Mouse (Mus musculus) kidney, postnatal 0 days (tissue): ENCODE measurements around the gene Guca1b. TPM values are rescaled to one million over a fixed set of nuclear protein-coding genes. Genes with fewer than 3 reads are reported as not detected.

ENCODE experiments used
- ATAC-seq: fragments of 200-750 bp; cut with Nextera tagmentation; replicated peaks from 2 replicates; pipeline ENCODE4 v1.8.0; 2017; ENCODE audit warnings: low read depth, moderate number of reproducible peaks, moderate TSS enrichment, moderate library complexity; ENCODE audit not compliant: low FRiP score
- DNase-seq: peaks from one replicate; pipeline ENCODE4 v3.0.0-alpha.2; 2016; ENCODE audit warnings: low spot score
- H3K27ac ChIP-seq: fragments of 300-500 bp; sonication (generic); 2 replicates; pipeline ENCODE4 v1.5.1; 2014; ENCODE audit warnings: mild to moderate bottlenecking
- H3K27me3 ChIP-seq: fragments of 300-500 bp; sonication (generic); 2 replicates; pipeline ENCODE4 v1.6.1; 2014; ENCODE audit warnings: low read length, mixed read lengths; ENCODE audit not compliant: insufficient read depth
- H3K36me3 ChIP-seq: fragments of 300-500 bp; sonication (generic); 2 replicates; pipeline ENCODE4 v1.6.1; 2014; ENCODE audit warnings: low read length, mixed read lengths; ENCODE audit not compliant: insufficient read depth
- H3K4me1 ChIP-seq: fragments of 300-500 bp; sonication (generic); replicated peaks from 2 replicates; pipeline ENCODE4 v1.6.1; 2014; ENCODE audit warnings: antibody characterized with exemption, low read length, mixed read lengths; ENCODE audit not compliant: insufficient read depth
- H3K4me2 ChIP-seq: fragments of 300-500 bp; sonication (generic); 2 replicates; pipeline ENCODE4 v1.6.1; 2014; ENCODE audit warnings: mild to moderate bottlenecking, low read length, moderate library complexity, mixed read lengths
- H3K4me3 ChIP-seq: fragments of 300-500 bp; sonication (generic); replicated peaks from 2 replicates; pipeline ENCODE4 v1.5.1; 2014; ENCODE audit warnings: low read depth, low read length
- H3K9ac ChIP-seq: fragments of 300-500 bp; sonication (generic); 2 replicates; pipeline ENCODE4 v1.6.1; 2014; ENCODE audit warnings: low read depth, low read length
- H3K9me3 ChIP-seq: fragments of 300-500 bp; sonication (generic); replicated peaks from 2 replicates; pipeline ENCODE4 v1.6.1; 2016; ENCODE audit warnings: low read length, inconsistent platforms, mixed read lengths
- CTCF ChIP-seq: IDR thresholded peaks from 2 replicates; pipeline ENCODE4 v1.5.1; 2016; ENCODE audit warnings: antibody characterized with exemption, low read depth, mild to moderate bottlenecking, moderate library complexity
- WGBS: fragments of 180-500 bp; shearing (Covaris S2); extraction: QIAGEN DNeasy Blood & Tissue Kit; methylation state at CpG from one replicate; pipeline ENCODE4 v1.1.7; 2014; 5-methylcytosine and 5-hydroxymethylcytosine counted together
- polyA plus RNA-seq: library from polyadenylated mRNA; unstranded; fragments of >200 nt; fragmentation: Nextera tagmentation; extraction: Ambion mirVana; gene quantifications from 2 replicates; pipeline ENCODE4 v1.2.1, GENCODE M21; 2015

The Guca1b gene
- polyA plus RNA-seq, 1 experiment from 2014 or later: 6.3 TPM

- TF ChIP-seq CTCF: peak; percentile 35
- DNase-seq: no peak
- ATAC-seq: no peak
- no peak overlapping the region for H3K4me2 ChIP-seq
- no peaks in the 10 kb centered on the region for H3K4me1 ChIP-seq
- no peak overlapping the region for H3K4me3 ChIP-seq
- no peak overlapping the region for H3K9ac ChIP-seq
- H3K27ac ChIP-seq: no peak overlapping the region
- 0 out of 2 replicates have a peak, but pooled peaks cover 11% of the 10 kb centered on the region for H3K36me3 ChIP-seq
- WGBS: 90% methylated on average over 3 of the region's 3 CpGs
- H3K27me3 ChIP-seq: no peaks in the 10 kb centered on the region
- no peaks in the 10 kb centered on the region for H3K9me3 ChIP-seq
Observed at GRCm38 (mm10) chr17:47384064-47384463, 1.1 kb upstream of the Guca1b start.

DNA sequence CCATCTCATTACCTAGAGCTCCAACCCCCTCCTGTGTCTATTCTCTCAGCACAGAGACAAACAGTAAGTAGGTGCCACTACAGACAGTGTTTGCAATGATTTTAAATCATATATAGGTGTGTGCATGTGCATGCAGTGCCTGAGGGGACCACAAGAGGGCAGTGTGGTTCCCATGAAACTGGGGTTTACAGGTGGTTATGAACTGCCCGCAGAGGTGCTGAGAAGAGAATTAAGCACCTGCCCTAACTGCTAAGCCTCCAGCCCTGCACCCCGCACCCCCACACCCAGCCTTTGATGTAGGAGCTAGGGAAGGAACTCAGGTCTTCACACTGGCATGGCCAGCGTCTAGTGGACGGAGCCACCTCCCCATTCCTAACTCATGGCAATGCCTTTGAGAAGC is 1.5 kb downstream of the Guca1b start:
- DNase-seq (peak; percentile 40), ATAC-seq (no peak)
- Histone ChIP-seq H3K4me1 (no peaks in the 10 kb centered on the region), H3K4me3 (no peak overlapping the region), H3K27ac (no peak overlapping the region), H3K9ac (no peak overlapping the region), H3K36me3 (no peaks in the 10 kb centered on the region), H3K27me3 (no peaks in the 10 kb centered on the region), H3K9me3 (no peaks in the 10 kb centered on the region), H3K4me2 (no peak overlapping the region)
- peak; percentile 83 for TF ChIP-seq CTCF
- WGBS: 74% methylated on average over 4 of the region's 4 CpGs

DNA sequence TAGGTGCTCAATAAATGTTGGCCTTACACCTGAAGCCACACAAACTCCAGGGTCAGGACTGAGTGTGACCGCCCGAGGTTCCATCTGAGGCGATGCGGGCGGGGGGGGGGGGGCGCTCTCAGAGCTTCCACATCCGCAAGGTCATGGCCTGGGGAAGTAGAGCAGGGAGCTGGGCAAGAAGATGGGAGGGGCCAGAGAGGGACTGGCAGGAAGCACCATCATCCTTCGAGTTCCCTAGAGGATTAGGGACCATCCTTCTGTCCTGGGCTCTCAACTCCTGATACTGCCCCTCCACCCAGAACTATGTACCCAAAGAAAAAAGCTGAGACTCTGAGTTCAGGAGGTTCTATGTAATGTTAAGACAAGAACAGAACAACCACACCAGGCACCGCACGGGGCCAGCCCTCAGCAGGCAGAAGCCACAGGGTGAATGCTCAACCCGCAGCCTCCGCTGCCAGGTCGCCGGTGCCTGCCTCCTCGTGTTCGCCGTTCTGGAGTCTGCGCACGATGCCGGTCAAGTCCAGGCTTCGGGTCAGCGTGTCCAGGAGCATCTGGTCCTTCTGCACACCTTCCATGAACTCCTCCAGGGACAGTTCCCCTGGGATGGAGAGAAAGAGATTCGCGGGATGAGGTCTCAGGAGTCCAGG is 9.2 kb downstream of the Guca1b start:
- 14% methylated on average over 23 of the region's 24 CpGs for WGBS

DNA sequence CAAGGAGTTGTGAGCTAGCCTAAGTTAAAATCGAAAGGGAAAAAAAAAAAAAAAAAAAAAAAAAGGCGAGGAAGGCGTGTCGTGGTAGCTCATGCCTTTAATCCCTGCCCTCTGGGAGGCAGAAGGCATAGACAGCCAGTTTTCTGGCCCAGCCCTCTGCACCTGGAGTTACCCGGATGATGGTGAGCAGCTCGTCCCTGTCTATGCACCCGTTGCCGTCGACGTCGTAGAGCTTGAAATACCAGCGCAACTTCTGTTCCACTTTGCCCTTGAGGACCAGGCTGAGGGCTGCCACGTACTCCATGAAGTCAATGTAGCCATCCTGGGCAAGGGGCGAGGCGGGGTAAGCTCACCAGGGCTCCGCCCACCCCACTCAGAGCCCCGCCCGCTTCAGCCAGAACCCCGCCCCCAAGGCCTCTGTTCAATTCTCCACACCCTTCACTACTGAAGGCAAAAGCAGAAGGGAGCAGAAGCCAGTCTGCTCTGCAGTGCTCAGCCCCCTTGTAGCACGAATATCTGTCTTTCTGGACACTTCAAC is 10.3 kb downstream of the Guca1b start:
- Histone ChIP-seq H3K4me1 (0 out of 2 replicates have a peak, but pooled peaks cover 9% of the 10 kb centered on the region), H3K27ac (no peak overlapping the region), H3K9me3 (no peaks in the 10 kb centered on the region), H3K4me2 (peak overlapping the region; percentile 62), H3K9ac (0 out of 2 replicates have a peak overlapping the region, but pooled peaks have one; percentile 42), H3K4me3 (peak overlapping the region; percentile 31), H3K36me3 (no peaks in the 10 kb centered on the region), H3K27me3 (no peaks in the 10 kb centered on the region)
- TF ChIP-seq CTCF: no peak
- WGBS: 3% methylated on average over 17 of the region's 20 CpGs
- DNase-seq: peak; percentile 74
- peak; percentile 85 for ATAC-seq

More for the DNA sequence above, 9.2 kb downstream of the Guca1b start:
- ATAC-seq (0 out of 2 replicates have a peak, but pooled peaks have one; percentile 16), DNase-seq (peak; percentile 22)
- 0 out of 2 replicates have a peak, but pooled peaks cover 9% of the 10 kb centered on the region for H3K4me1 ChIP-seq
- no peaks in the 10 kb centered on the region for H3K9me3 ChIP-seq
- TF ChIP-seq CTCF: no peak
- H3K4me2 ChIP-seq: peak overlapping the region; percentile 62
- H3K27me3 ChIP-seq: no peaks in the 10 kb centered on the region
- H3K36me3 ChIP-seq: no peaks in the 10 kb centered on the region
- no peak overlapping the region for H3K27ac ChIP-seq
- H3K4me3 ChIP-seq: peak overlapping the region; percentile 31
- peak overlapping the region; percentile 27; the same call in 1 of the 2 replicates for H3K9ac ChIP-seq

GRCm38 (mm10) chr17:47399091-47399490 is 13.9 kb downstream of the Guca1b start:
- no peaks in the 10 kb centered on the region for H3K27me3 ChIP-seq

DNA sequence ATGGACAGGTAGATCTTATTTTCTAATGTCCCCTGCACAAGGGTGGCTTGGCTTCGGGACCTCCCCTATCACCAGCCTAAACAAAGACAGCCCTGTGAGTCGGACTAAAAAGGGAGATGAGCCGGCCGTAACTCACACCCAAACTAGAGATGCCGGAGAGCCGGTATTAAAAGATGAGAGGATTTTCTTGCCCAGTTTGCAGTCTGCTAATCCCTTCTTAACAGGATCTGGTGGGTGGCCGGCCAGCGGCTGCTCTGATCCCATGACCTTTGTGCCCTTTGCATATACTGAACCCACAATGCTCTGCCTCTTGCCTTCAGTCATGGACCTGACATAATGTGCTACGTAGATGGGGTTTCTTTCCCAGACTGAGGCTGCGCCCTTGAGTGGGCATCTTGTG is 15.3 kb downstream of the Guca1b start, which contains the start of gene Guca1a:
TSS of gene Guca1a (minus strand) at position 134 of the 400 bp plus-strand sequence.
- ATAC-seq (no peak), DNase-seq (no peak)
- no peak for TF ChIP-seq CTCF
- no peak within 1 kb of the TSS for H3K9ac ChIP-seq
- no peak within 1 kb of the TSS for H3K4me3 ChIP-seq
- no peaks in the 10 kb centered on the region for H3K4me1 ChIP-seq
- H3K36me3 ChIP-seq: no peaks in the 10 kb centered on the region
- no peaks in the 10 kb centered on the region for H3K27me3 ChIP-seq
- H3K4me2 ChIP-seq: no peak within 1 kb of the TSS
- H3K9me3 ChIP-seq: no peaks in the 10 kb centered on the region
- no peak within 1 kb of the TSS for H3K27ac ChIP-seq
- WGBS: 68% methylated on average over 10 of the region's 10 CpGs

More at GRCm38 (mm10) chr17:47399091-47399490, 13.9 kb downstream of the Guca1b start:
- H3K4me3 ChIP-seq: no peak overlapping the region
- no peak overlapping the region for H3K9ac ChIP-seq
- 86% methylated on average over 8 of the region's 8 CpGs for WGBS
- no peak for TF ChIP-seq CTCF
- H3K27ac ChIP-seq: no peak overlapping the region
- DNase-seq (no peak), ATAC-seq (no peak)
- no peaks in the 10 kb centered on the region for H3K9me3 ChIP-seq
- H3K4me1 ChIP-seq: 0 out of 2 replicates have a peak, but pooled peaks cover 9% of the 10 kb centered on the region
- no peaks in the 10 kb centered on the region for H3K36me3 ChIP-seq
- H3K4me2 ChIP-seq: no peak overlapping the region
